Mouse (Mus musculus) MEL (cell line): Measurements from ENCODE around the gene Lrrfip2. TPM values are rescaled to one million over a fixed set of nuclear protein-coding genes. Genes with fewer than 3 reads are reported as not detected.

Experiments used
- DNase-seq: peaks from one replicate; pipeline ENCODE4 v3.0.0; 2011; ENCODE audit warnings: low read depth, low spot score
- H3K27ac ChIP-seq: 2 replicates; pipeline ENCODE4 v1.5.1; 2012; ENCODE audit warnings: low read depth, mild to moderate bottlenecking, control low read depth, low read length, moderate library complexity; ENCODE audit not compliant: control insufficient read depth
- H3K27me3 ChIP-seq, 2 experiments: fragments of 150-350 bp in 1 of 2; sonication (generic) in 1 of 2; 2 replicates each; pipeline ENCODE4 v1.6.1; 2012; ENCODE audit warnings: low read length in 2 of 2, mild to moderate bottlenecking in 2 of 2, improper control_type of control experiment in 1 of 2, moderate library complexity in 1 of 2; ENCODE audit not compliant: insufficient read depth in 2 of 2, control insufficient read depth in 1 of 2
- H3K36me3 ChIP-seq, 2 experiments: 2 replicates each; pipeline ENCODE4 v1.6.1; 2012 to 2014; ENCODE audit warnings: low read length in 2 of 2, improper control_type of control experiment in 1 of 2, inconsistent platforms in 1 of 2, mild to moderate bottlenecking in 1 of 2; ENCODE audit not compliant: insufficient read depth in 2 of 2, control insufficient read depth in 1 of 2
- H3K4me1 ChIP-seq, 2 experiments: fragments of 150-350 bp in 1 of 2; sonication (generic) in 1 of 2; 2 replicates each; pipeline ENCODE4 v1.6.1; 2012; ENCODE audit warnings: low read length in 2 of 2, improper control_type of control experiment in 1 of 2, mild to moderate bottlenecking in 1 of 2; ENCODE audit not compliant: insufficient read depth in 2 of 2, control insufficient read depth in 1 of 2
- H3K4me3 ChIP-seq, 2 experiments: fragments of 150-350 bp in 1 of 2; sonication (generic) in 1 of 2; 2 replicates each; pipeline ENCODE4 v1.5.1; 2012; ENCODE audit warnings: low read depth in 2 of 2, low read length in 2 of 2, mild to moderate bottlenecking in 2 of 2, moderate library complexity in 2 of 2, control low read depth in 1 of 2, improper control_type of control experiment in 1 of 2; ENCODE audit not compliant: control insufficient read depth in 1 of 2, insufficient read depth in 1 of 2
- H3K79me2 ChIP-seq: 2 replicates; pipeline ENCODE4 v1.6.1; 2012; ENCODE audit warnings: mild to moderate bottlenecking, low read length, moderate library complexity; ENCODE audit not compliant: control insufficient read depth, poor library complexity, insufficient read depth
- H3K9ac ChIP-seq: 2 replicates; pipeline ENCODE4 v1.6.1; 2012; ENCODE audit warnings: low read depth, mild to moderate bottlenecking, control low read depth, low read length, moderate library complexity; ENCODE audit not compliant: control insufficient read depth, poor library complexity, severe bottlenecking
- H3K9me3 ChIP-seq: fragments of 150-350 bp; sonication (generic); replicated peaks from 2 replicates; pipeline ENCODE4 v1.6.1; 2012; ENCODE audit warnings: mild to moderate bottlenecking, low read length, improper control_type of control experiment, moderate library complexity; ENCODE audit not compliant: insufficient read depth
- CHD1 ChIP-seq: IDR thresholded peaks from 2 replicates; pipeline ENCODE4 v1.6.1; 2012; ENCODE audit warnings: low read depth, mild to moderate bottlenecking, inconsistent platforms, low read length, improper control_type of control experiment
- CTCF ChIP-seq, 3 experiments: IDR thresholded peaks in 2 of 3; conservative IDR thresholded peaks in 1 of 3; 2 replicates each; pipeline ENCODE4 v1.5.1; 2011 to 2012; ENCODE audit warnings: low read length in 3 of 3, low read depth in 2 of 3, mild to moderate bottlenecking in 2 of 3, improper control_type of control experiment in 1 of 3, inconsistent platforms in 1 of 3, mixed read lengths in 1 of 3, moderate library complexity in 1 of 3; ENCODE audit not compliant: control insufficient read depth in 1 of 3, insufficient read depth in 1 of 3, poor library complexity in 1 of 3, severe bottlenecking in 1 of 3
- E2F4 ChIP-seq: IDR thresholded peaks from 2 replicates; pipeline ENCODE4 v1.6.1; 2011; ENCODE audit warnings: low read depth, low read length, improper control_type of control experiment, borderline replicate concordance
- ELF1 ChIP-seq: IDR thresholded peaks from 2 replicates; pipeline ENCODE4 v1.6.1; 2014; ENCODE audit warnings: low read depth, mild to moderate bottlenecking, inconsistent platforms, low read length, improper control_type of control experiment, moderate library complexity
- HCFC1 ChIP-seq: IDR thresholded peaks from 2 replicates; pipeline ENCODE4 v1.6.1; 2012; ENCODE audit warnings: low read depth, mild to moderate bottlenecking, inconsistent platforms, low read length, improper control_type of control experiment, moderate library complexity
- JUND ChIP-seq: IDR thresholded peaks from 2 replicates; pipeline ENCODE4 v1.6.1; 2011; ENCODE audit warnings: low read depth, mild to moderate bottlenecking, improper control_type of control experiment, low read length
- MAX ChIP-seq: IDR thresholded peaks from 2 replicates; pipeline ENCODE4 v1.6.1; 2011; ENCODE audit warnings: low read length, improper control_type of control experiment
- MEF2A ChIP-seq: IDR thresholded peaks from 2 replicates; pipeline ENCODE4 v1.6.1; 2014; ENCODE audit warnings: low read depth, mild to moderate bottlenecking, inconsistent platforms, low read length, improper control_type of control experiment; ENCODE audit not compliant: poor library complexity, insufficient replicate concordance, severe bottlenecking; ENCODE audit errors: extremely low read depth
- NRF1 ChIP-seq: IDR thresholded peaks from 2 replicates; pipeline ENCODE4 v1.6.1; 2014; ENCODE audit warnings: low read depth, mild to moderate bottlenecking, inconsistent platforms, low read length, improper control_type of control experiment, moderate library complexity; ENCODE audit not compliant: poor library complexity, insufficient read depth, severe bottlenecking
- RAD21 ChIP-seq: IDR thresholded peaks from 2 replicates; pipeline ENCODE4 v1.6.1; 2011; ENCODE audit warnings: mild to moderate bottlenecking, low read depth, low read length, improper control_type of control experiment
- RCOR1 ChIP-seq: IDR thresholded peaks from 2 replicates; pipeline ENCODE4 v1.6.1; 2012; ENCODE audit warnings: low read depth, mild to moderate bottlenecking, inconsistent platforms, low read length, improper control_type of control experiment
- SIN3A ChIP-seq: IDR thresholded peaks from 2 replicates; pipeline ENCODE4 v1.6.1; 2012; ENCODE audit warnings: low read length, improper control_type of control experiment, inconsistent platforms
- SMC3 ChIP-seq: IDR thresholded peaks from 2 replicates; pipeline ENCODE4 v1.6.1; 2011; ENCODE audit warnings: low read depth, low read length, improper control_type of control experiment
- TBP ChIP-seq: IDR thresholded peaks from 2 replicates; pipeline ENCODE4 v1.8.0; 2011; ENCODE audit warnings: low read depth, low read length, improper control_type of control experiment
- ZC3H11A ChIP-seq: IDR thresholded peaks from 2 replicates; pipeline ENCODE4 v1.6.1; 2012; ENCODE audit warnings: low read depth, mild to moderate bottlenecking, inconsistent platforms, low read length, improper control_type of control experiment
- ZMIZ1 ChIP-seq: IDR thresholded peaks from 2 replicates; pipeline ENCODE4 v1.6.1; 2012; ENCODE audit warnings: low read depth, mild to moderate bottlenecking, inconsistent platforms, low read length, improper control_type of control experiment, moderate library complexity
- ZNF384 ChIP-seq: IDR thresholded peaks from 2 replicates; pipeline ENCODE4 v1.6.1; 2012; ENCODE audit warnings: low read depth, mild to moderate bottlenecking, inconsistent platforms, low read length, improper control_type of control experiment
- polyA plus RNA-seq, 2 experiments: library from polyadenylated mRNA; stranded (reverse) in 1 of 2; unstranded in 1 of 2; fragments of >175 nt in 1 of 2; fragments of >200 nt in 1 of 2; gene quantifications; 2 replicates each; pipeline versions ENCODE4 v1.2.1 to v1.2.4; 2012; ENCODE audit warnings: low replicate concordance in 2 of 2, low read depth in 1 of 2; ENCODE audit not compliant: insufficient read length in 2 of 2, insufficient read depth in 1 of 2, missing spikeins in 1 of 2
- total RNA-seq: library from RNA; depleted of rRNA; stranded (reverse); fragments of 300-350 nt; gene quantifications from 2 replicates; pipeline ENCODE4 v1.2.3, GENCODE M21; 2012

Gene Lrrfip2
- total and polyA plus RNA-seq, 3 experiments = 26.0 to 42.7 TPM; not detected in 1

GRCm38 (mm10) chr9:111243384-111243783 lies 126.0 kb downstream of the Lrrfip2 start:
- H3K4me3 ChIP-seq = no peak overlapping the region
- no peak for TF ChIP-seq ELF1
- TF ChIP-seq SMC3 = no peak
- no peak for TF ChIP-seq RCOR1
- TF ChIP-seq CHD1 = no peak
- no peak for TF ChIP-seq MAX
- H3K4me1 ChIP-seq = no peaks in the 10 kb centered on the region
- peaks cover 0 to 15% of the 10 kb centered on the region in 2 experiments; a peak in 2 of 4 replicates for H3K36me3 ChIP-seq
- H3K79me2 ChIP-seq = no peaks in the 10 kb centered on the region
- DNase-seq = no peak
- no peak overlapping the region for H3K27ac ChIP-seq
- no peak overlapping the region for H3K9ac ChIP-seq
- no peaks in the 10 kb centered on the region for H3K9me3 ChIP-seq
- no peaks in the 10 kb centered on the region for H3K27me3 ChIP-seq

GRCm38 (mm10) chr9:111245546-111245945 lies 128.2 kb downstream of the Lrrfip2 start:
- no peak overlapping the region for H3K4me3 ChIP-seq
- H3K9ac ChIP-seq = no peak overlapping the region
- TF ChIP-seq MAX (no peak), CHD1 (no peak), HCFC1 (no peak), TBP (no peak), RAD21 (no peak), SIN3A (no peak), RCOR1 (no peak), ZMIZ1 (no peak), ZNF384 (no peak), NRF1 (no peak), ZC3H11A (no peak), JUND (no peak), MEF2A (no peak), E2F4 (no peak), CTCF (IDR thresholded peaks at IDR 0.05 in 2 of 3, conservative IDR thresholded peaks at IDR 0.05 in 1 of 3; ENCODE audit: control insufficient read depth in 1 of 3, insufficient read depth in 1 of 3, low read depth in 2 of 3, low read length in 3 of 3, poor library complexity in 1 of 3, severe bottlenecking in 1 of 3) (no peak)
- no peaks in the 10 kb centered on the region for H3K4me1 ChIP-seq
- no peaks in the 10 kb centered on the region for H3K27me3 ChIP-seq
- H3K9me3 ChIP-seq = no peaks in the 10 kb centered on the region
- H3K79me2 ChIP-seq = no peaks in the 10 kb centered on the region
- H3K36me3 ChIP-seq = peaks cover 0 to 18% of the 10 kb centered on the region in 2 experiments; a peak in 2 of 4 replicates
- H3K27ac ChIP-seq = no peak overlapping the region
- DNase-seq = no peak
